Mouse (Mus musculus): ENCODE results near the gene Slc30a5.

Gene Slc30a5

DNA sequence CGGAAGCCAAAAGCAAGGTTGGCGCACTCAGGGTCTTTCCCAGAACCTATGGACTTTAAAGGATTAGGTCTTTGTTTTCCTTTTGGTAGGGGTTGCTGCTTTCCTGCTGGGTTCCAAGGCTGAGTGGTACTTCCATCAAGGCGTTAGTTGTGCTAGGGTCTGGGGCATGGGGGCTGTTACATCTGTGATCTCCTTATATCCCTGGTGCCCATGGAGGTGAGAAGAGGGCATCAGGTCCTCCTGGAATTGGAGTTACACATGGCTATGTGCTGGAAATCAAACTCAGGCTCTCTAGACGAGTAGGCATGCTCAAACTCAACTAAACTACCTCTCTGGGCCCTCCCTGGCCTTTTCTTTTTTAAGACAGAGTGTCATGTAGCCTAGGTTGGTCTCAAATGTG, 79.0 kb downstream of the Slc30a5 start:
- no peak for DNase-seq

DNA sequence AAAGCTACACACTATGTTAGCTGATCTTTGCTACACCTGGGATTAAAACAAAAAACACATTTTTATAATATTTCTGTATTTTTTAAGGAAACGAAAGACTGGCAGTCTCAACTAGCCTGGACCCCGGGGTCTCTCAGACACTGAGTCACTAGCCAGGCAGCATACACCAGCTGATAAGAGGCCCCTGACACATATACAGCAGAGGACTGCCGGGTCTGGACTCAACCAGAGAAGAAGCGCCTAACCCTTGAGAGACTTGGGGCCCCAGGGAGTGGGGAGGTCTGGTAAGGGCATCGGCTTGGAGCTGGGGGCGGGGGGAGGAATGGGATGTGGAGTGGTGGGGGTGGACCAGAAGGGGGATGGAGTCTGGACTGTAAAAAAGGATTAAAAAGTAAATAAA, 80.2 kb downstream of the Slc30a5 start:
- DNase-seq, result no peak
